Mouse (Mus musculus) lung, postnatal 0 days (tissue): ENCODE data around the gene Tuba8. TPM values are rescaled to one million over a fixed set of nuclear protein-coding genes. Genes with fewer than 3 reads are reported as not detected.

ENCODE experiments used
- ATAC-seq: fragments of 200-750 bp; cut with Nextera tagmentation; 2 replicates; pipeline ENCODE4 v1.8.0; 2017; ENCODE audit warnings: moderate library complexity
- DNase-seq: peaks from one replicate; pipeline ENCODE4 v3.0.0-alpha.2; 2016; ENCODE audit warnings: low spot score
- H3K27ac ChIP-seq: fragments of 300-500 bp; sonication (generic); 2 replicates; pipeline ENCODE4 v1.5.1; 2014; ENCODE audit warnings: antibody characterized with exemption, mild to moderate bottlenecking, low read length, mixed read lengths
- H3K27me3 ChIP-seq: fragments of 300-500 bp; sonication (generic); replicated peaks from 2 replicates; pipeline ENCODE4 v1.6.1; 2014; ENCODE audit warnings: low read length, mixed read lengths; ENCODE audit not compliant: insufficient read depth
- H3K36me3 ChIP-seq: fragments of 300-500 bp; sonication (generic); 2 replicates; pipeline ENCODE4 v1.6.1; 2014; ENCODE audit warnings: low read length, mixed read lengths; ENCODE audit not compliant: insufficient read depth
- H3K4me1 ChIP-seq: fragments of 300-500 bp; sonication (generic); 2 replicates; pipeline ENCODE4 v1.6.1; 2014; ENCODE audit warnings: antibody characterized with exemption, low read depth, low read length, mixed read lengths; ENCODE audit not compliant: insufficient read depth
- H3K4me2 ChIP-seq: fragments of 300-500 bp; sonication (generic); replicated peaks from 2 replicates; pipeline ENCODE4 v1.6.1; 2014; ENCODE audit warnings: low read depth, mild to moderate bottlenecking, low read length, moderate library complexity, mixed read lengths
- H3K4me3 ChIP-seq: fragments of 300-500 bp; sonication (generic); 2 replicates; pipeline ENCODE4 v1.5.1; 2014; ENCODE audit warnings: low read depth, low read length
- H3K9ac ChIP-seq: fragments of 300-500 bp; sonication (generic); replicated peaks from 2 replicates; pipeline ENCODE4 v1.6.1; 2014; ENCODE audit warnings: low read depth, mild to moderate bottlenecking
- H3K9me3 ChIP-seq: fragments of 300-500 bp; sonication (generic); 2 replicates; pipeline ENCODE4 v1.6.1; 2016; ENCODE audit warnings: low read length, mixed read lengths
- CTCF ChIP-seq: IDR thresholded peaks from 2 replicates; pipeline ENCODE4 v1.5.1; 2016; ENCODE audit warnings: antibody characterized with exemption, mild to moderate bottlenecking
- EP300 ChIP-seq: IDR thresholded peaks from 2 replicates; pipeline ENCODE4 v1.6.1; 2016; ENCODE audit warnings: antibody characterized with exemption, mild to moderate bottlenecking, control low read depth
- WGBS: fragments of 180-500 bp; shearing (Covaris S2); extraction: QIAGEN DNeasy Blood & Tissue Kit; methylation state at CpG from one replicate; pipeline ENCODE4 v1.1.7; 2014; 5-methylcytosine and 5-hydroxymethylcytosine counted together
- polyA plus RNA-seq: library from polyadenylated mRNA; unstranded; fragments of >200 nt; fragmentation: Nextera tagmentation; extraction: Ambion mirVana; gene quantifications from 2 replicates; pipeline ENCODE4 v1.2.1, GENCODE M21; 2015

Gene Tuba8
- polyA plus RNA-seq, 1 experiment from 2014 or later: 13.9 TPM

GRCm38 (mm10) chr6:121245127-121246036 lies 34.9 kb downstream of the Tuba8 start, which contains the start of gene Usp18:
Usp18 (plus strand) TSS chr6:121245906.
- peak; percentile 97 for ATAC-seq
- WGBS: 5% methylated on average over 34 of the region's 35 CpGs
- Histone ChIP-seq H3K4me3 (peak within 1 kb of the TSS; percentile 69), H3K36me3 (no peaks in the 10 kb centered on the region), H3K4me1 (peaks cover 10% of the 10 kb centered on the region; the same call in 1 of the 2 replicates), H3K27ac (peak within 1 kb of the TSS; percentile 85), H3K9ac (peak within 1 kb of the TSS; percentile 64), H3K27me3 (no peaks in the 10 kb centered on the region), H3K4me2 (peak within 1 kb of the TSS; percentile 68), H3K9me3 (no peaks in the 10 kb centered on the region)
- TF ChIP-seq CTCF: peak; percentile 20; the same call in 1 of the 2 replicates
- TF ChIP-seq EP300: no peak
- DNase-seq: peak; percentile 97

GRCm38 (mm10) chr6:121246037-121246361 lies 35.5 kb downstream of the Tuba8 start:
- peak overlapping the region; percentile 69 for H3K4me3 ChIP-seq
- peak overlapping the region; percentile 85 for H3K27ac ChIP-seq
- H3K9me3 ChIP-seq: no peaks in the 10 kb centered on the region
- peak overlapping the region; percentile 68 for H3K4me2 ChIP-seq
- peak; percentile 29 for ATAC-seq
- H3K36me3 ChIP-seq: no peaks in the 10 kb centered on the region
- 3% methylated on average over 4 of the region's 4 CpGs for WGBS
- no peaks in the 10 kb centered on the region for H3K27me3 ChIP-seq
- TF ChIP-seq EP300: no peak
- TF ChIP-seq CTCF: no peak
- 0 out of 2 replicates have a peak overlapping the region, but pooled peaks have one; percentile 64 for H3K9ac ChIP-seq
- peaks cover 10% of the 10 kb centered on the region; the same call in 1 of the 2 replicates for H3K4me1 ChIP-seq
- DNase-seq: no peak

- Histone ChIP-seq H3K4me3 (no peak overlapping the region), H3K27me3 (no peaks in the 10 kb centered on the region), H3K4me1 (0 out of 2 replicates have a peak, but pooled peaks cover 7% of the 10 kb centered on the region), H3K9me3 (no peaks in the 10 kb centered on the region), H3K36me3 (no peaks in the 10 kb centered on the region), H3K4me2 (no peak overlapping the region), H3K27ac (no peak overlapping the region), H3K9ac (no peak overlapping the region)
- ATAC-seq (no peak), DNase-seq (no peak)
- no peak for TF ChIP-seq EP300
- no peak for TF ChIP-seq CTCF
- WGBS: 54% methylated on average over 1 of the region's 1 CpGs
Measured at GRCm38 (mm10) chr6:121250406-121250805, 39.9 kb downstream of the Tuba8 start.

GRCm38 (mm10) chr6:121251256-121251655 lies 40.8 kb downstream of the Tuba8 start:
- Histone ChIP-seq H3K9ac (no peak overlapping the region), H3K27me3 (no peaks in the 10 kb centered on the region), H3K4me3 (no peak overlapping the region), H3K9me3 (no peaks in the 10 kb centered on the region), H3K4me2 (no peak overlapping the region), H3K36me3 (no peaks in the 10 kb centered on the region), H3K27ac (no peak overlapping the region), H3K4me1 (0 out of 2 replicates have a peak, but pooled peaks cover 7% of the 10 kb centered on the region)
- TF ChIP-seq EP300: no peak
- TF ChIP-seq CTCF: no peak
- no peak for DNase-seq
- no peak for ATAC-seq
- WGBS: 68% methylated on average over 5 of the region's 5 CpGs

- ATAC-seq: no peak
- peaks cover 19% of the 10 kb centered on the region for H3K36me3 ChIP-seq
- H3K27me3 ChIP-seq: no peaks in the 10 kb centered on the region
- TF ChIP-seq EP300 (no peak), CTCF (peak; percentile 83)
- H3K4me3 ChIP-seq: no peak overlapping the region
- DNase-seq: peak; percentile 75
- H3K9me3 ChIP-seq: no peaks in the 10 kb centered on the region
- H3K27ac ChIP-seq: no peak overlapping the region
- H3K4me1 ChIP-seq: no peaks in the 10 kb centered on the region
- no peak overlapping the region for H3K4me2 ChIP-seq
- H3K9ac ChIP-seq: no peak overlapping the region
- 23% methylated on average over 9 of the region's 9 CpGs for WGBS
Measured at GRCm38 (mm10) chr6:121260548-121260947, 50.1 kb downstream of the Tuba8 start.

DNA sequence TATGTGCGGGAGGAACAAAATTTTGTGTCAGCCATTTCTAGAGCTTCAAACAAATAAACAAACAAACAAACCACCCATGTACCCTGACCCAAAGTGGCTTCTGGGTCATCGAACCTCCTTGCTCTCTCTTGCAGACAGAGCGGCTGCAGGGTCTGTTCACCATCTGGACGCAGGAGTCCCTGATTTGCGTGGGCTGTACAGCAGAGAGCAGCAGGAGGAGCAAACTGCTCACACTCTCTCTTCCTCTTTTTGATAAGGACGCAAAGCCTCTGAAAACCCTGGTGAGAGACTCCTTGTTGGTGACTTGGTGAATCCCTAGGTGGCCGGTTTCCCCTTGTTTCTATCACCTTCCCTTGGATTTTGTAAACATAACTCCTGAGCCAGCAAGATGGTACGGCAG lies 50.7 kb downstream of the Tuba8 start:
- no peak for TF ChIP-seq EP300
- no peak for TF ChIP-seq CTCF
- no peak for DNase-seq
- Histone ChIP-seq H3K4me3 (no peak overlapping the region), H3K9ac (no peak overlapping the region), H3K27ac (no peak overlapping the region), H3K4me2 (no peak overlapping the region), H3K9me3 (no peaks in the 10 kb centered on the region), H3K27me3 (no peaks in the 10 kb centered on the region), H3K4me1 (no peaks in the 10 kb centered on the region), H3K36me3 (peaks cover 21% of the 10 kb centered on the region)
- 63% methylated on average over 8 of the region's 8 CpGs for WGBS
- no peak for ATAC-seq
